Mouse (Mus musculus): ENCODE measurements around the gene Arap1. TPM values are rescaled to one million over a fixed set of nuclear protein-coding genes. Genes with fewer than 3 reads are reported as not detected.

Arap1 gene
- total RNA-seq, 2 experiments from 2014 or later, result 41.2 to 63.1 TPM

DNA sequence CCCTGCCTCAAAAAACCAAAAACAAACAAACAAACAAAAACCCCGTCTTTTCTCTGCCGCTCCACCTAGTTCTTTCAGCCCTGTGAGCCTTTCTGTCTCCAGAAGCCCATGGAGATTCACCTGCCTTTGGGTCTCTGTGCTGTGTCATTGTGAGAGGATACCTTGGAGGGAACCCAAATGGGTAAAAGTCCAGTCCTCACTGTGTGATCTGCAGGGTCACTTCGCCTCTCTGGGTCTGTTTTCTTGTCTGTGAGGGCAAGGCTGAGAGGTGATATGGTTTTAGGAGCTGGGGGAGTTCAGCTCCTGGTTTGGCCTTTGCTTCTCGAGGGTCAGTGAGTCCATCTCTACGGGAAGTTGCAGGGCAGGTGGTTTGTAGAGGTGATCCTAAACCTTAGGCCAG, 21.9 kb upstream of the Arap1 start:
- no peak for ATAC-seq (replicated peaks; ENCODE audit: poor library complexity)

DNA sequence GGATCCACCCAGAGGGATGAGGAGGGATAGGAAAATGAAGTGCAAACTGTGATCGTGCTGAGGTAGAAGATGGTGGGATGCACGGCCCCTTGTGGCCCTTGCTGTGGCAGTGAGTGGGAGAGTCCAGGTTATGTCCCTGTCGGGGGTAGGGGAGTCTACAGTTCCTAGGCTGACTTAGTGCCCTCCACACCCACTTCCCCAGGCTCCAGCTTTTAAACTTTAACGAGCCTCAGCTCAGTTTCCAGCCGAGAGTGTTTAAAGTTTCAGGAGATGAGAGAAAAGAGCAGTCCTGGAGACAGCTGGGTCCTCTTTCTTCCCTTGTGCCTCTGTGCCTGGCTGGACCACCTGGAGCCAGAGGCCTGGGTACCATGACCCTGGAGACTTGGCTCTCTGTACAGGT, 20.6 kb upstream of the Arap1 start:
- ATAC-seq (replicated peaks; ENCODE audit: poor library complexity), result no peak

DNA sequence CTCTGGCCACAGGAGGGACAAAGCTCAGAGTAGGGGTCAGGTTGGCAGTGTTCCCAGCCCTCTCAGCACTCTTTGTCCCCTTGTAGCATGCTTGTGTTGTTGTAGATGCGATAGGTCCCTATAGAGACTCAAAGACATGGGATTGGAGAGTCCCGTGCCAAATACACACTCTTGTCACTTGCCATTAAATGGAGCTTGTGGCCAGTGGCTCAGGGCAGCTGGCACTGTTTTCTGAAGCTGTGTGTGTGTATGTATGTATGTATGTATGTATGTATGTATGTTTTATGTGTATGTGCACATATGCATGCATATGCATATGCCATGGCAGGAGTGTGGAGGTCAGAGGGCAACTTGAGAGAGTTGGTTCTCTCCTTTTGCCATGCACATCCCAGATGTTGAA, 20.1 kb upstream of the Arap1 start:
- ATAC-seq (replicated peaks; ENCODE audit: poor library complexity), result no peak

- peak; percentile 38 for ATAC-seq (replicated peaks; ENCODE audit: poor library complexity)
These were observed 19.2 kb upstream of the Arap1 start for GRCm38 (mm10) chr7:101328621-101329158.

DNA sequence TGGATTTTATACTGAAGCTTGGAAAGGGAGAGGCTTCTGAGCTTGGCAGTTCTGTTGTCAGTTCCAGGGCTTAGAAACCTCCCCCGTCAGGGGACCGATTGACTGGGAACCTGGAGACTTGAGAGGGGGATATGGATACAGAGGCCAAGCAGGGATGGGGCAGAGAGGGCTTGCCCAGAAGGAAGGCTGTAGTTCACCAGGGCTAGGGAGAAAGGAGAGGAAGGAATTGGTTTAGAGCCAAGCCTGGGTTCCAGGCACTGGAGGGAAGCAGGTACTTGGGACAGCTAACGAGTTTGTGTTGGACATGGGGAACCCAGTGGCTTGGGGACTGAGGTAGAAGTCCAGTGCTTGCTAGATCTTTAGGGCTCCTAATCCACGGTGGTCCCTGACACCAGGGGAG, 18.3 kb upstream of the Arap1 start:
- ATAC-seq (replicated peaks; ENCODE audit: poor library complexity), result no peak

DNA sequence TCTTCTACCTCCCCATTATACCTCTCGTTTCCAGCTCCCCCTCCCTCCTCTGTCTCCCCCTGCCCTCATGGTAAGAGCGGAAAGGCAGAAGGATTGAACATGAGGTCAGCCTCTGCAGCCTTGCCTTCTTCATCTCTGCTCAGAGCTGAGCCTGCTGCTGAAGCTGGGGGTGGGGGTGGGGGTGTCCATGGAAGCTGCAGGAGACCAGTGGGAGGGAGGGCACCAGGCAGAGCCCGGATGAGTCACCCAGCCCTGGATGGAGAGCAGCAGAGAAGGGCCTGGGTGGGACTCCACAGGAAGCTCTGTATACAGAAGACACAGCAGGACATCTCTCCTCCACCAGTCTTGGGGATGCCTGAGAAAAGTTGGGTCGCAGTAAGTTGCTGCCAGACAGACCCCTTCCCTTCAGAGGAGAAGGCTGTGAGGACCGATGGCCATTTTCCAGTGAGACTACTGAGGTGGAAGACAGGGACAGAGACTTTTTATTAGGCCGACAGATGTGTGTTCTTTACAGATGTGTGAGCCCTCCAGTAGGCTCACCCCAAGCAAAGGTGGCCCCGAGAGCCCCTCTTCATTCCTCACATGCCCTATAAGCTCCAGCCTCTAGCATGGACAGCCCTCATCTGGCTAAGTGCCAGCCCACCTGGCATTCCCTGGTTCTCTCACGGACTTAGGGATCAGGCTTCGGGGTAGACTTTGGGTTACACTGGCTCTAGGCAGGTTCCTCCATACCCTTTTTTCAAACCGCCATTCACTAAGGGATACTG, 17.6 kb upstream of the Arap1 start:
- no peak for ATAC-seq (replicated peaks; ENCODE audit: poor library complexity)

- no peak for ATAC-seq (replicated peaks; ENCODE audit: poor library complexity)
These were observed 17.1 kb upstream of the Arap1 start for GRCm38 (mm10) chr7:101330841-101331173.

DNA sequence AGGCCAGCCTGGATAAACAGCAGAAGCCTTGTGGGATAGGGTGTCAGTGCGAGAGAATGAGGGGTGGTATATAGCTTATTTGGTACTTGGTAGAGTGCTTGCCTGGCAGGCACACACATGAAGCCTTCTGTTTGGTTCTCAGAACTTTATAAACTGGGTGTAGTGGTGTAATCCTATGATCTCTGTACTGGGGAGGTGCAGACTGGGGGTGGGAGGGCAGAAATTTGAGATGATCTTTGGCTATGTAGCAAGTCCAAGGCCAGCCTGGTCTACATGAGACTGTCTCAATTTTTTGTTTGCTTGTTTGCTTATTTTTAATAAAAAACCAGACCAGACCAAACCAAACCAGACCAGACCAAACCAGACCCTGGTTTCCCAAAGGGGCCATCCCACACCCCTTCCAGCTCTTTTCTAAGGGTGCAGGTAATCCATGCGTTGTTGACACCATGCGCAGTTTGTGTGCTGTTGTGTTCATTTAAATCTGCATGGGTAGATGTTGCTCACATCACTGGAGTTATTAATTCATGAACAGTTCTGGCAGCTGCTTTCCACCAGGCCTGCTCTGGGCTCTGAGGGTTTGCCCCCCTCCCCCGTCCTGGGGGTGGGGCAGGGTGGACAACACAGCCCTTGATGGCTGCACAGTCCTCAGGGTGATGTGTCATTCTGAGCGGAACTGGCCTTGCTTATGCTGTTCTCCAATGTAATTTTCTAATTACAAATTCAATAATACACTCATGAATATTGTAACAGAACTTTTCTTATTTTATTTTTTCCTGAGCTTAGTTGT, 15.6 kb upstream of the Arap1 start:
- no peak for ATAC-seq (replicated peaks; ENCODE audit: poor library complexity)

GRCm38 (mm10) chr7:101335228-101335627, 12.6 kb upstream of the Arap1 start:
- ATAC-seq (replicated peaks; ENCODE audit: poor library complexity), result no peak

GRCm38 (mm10) chr7:101336686-101337085, 11.2 kb upstream of the Arap1 start:
- ATAC-seq (replicated peaks; ENCODE audit: poor library complexity), result no peak

DNA sequence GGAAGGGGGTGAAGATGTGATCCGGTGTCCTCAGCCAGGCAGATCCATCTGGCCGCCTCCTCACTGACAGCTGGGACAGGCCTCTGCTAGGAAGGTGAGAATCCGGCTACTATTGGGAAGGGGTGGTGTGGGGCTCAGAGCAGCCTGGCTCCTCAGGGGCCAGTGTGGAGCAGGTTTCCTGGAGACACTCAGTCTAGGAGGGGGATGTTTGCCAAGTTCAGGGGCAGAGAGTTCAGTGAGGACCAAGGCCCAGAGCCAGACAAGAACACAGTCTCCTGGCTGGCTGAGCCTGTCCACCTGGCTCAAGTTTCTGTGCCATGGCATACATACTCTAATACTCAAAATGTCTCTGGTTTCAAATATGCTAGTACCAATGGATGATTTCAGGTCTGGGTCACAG, 10.5 kb upstream of the Arap1 start:
- ATAC-seq (replicated peaks; ENCODE audit: poor library complexity), result no peak

DNA sequence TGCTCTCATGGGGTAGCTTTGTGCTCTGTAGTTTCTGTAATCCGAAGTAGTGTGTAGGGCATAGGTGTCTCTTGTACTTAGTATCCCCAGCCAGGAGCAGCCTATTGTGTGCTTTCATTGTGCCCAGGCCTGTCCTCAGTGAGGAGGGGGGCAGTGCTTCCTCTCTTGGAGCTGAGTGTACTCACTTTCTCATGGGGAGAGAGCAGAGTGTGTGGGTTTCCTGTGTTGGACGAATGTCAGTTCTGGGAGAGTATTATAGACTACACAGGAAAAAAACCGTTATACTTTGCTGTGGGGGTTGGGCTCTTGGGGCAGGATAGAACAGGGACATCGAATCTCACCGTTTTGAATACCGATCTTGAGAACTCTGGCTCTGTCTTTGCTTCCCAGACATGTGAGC, 6.5 kb upstream of the Arap1 start:
- ATAC-seq (replicated peaks; ENCODE audit: poor library complexity), result peak; percentile 65

GRCm38 (mm10) chr7:101343135-101343534, 4.7 kb upstream of the Arap1 start:
- ATAC-seq (replicated peaks; ENCODE audit: poor library complexity), result peak; percentile 30

DNA sequence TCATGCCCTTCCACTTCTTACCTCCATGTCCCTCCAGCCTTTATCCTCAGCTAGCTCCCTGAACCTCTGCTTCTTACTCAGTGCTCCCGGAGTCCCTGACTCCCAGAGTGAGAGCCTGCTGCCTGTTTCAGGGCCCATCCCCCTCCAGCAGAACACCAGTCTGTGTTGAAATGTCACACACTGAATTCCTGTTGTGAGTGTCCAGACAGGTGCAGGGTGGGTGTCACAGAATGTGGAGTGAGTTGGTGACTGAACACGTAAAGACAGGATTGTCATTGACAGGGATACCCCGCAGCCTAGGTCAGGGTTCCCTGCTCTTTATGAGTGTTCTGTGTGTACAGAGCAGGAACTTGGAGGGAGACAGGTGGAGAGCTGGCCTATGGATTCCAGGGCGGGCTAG, 3.0 kb upstream of the Arap1 start:
- no peak for ATAC-seq (replicated peaks; ENCODE audit: poor library complexity)

- ATAC-seq (replicated peaks; ENCODE audit: poor library complexity), result no peak
These were observed 876 bp upstream of the Arap1 start for GRCm38 (mm10) chr7:101346991-101347390.

DNA sequence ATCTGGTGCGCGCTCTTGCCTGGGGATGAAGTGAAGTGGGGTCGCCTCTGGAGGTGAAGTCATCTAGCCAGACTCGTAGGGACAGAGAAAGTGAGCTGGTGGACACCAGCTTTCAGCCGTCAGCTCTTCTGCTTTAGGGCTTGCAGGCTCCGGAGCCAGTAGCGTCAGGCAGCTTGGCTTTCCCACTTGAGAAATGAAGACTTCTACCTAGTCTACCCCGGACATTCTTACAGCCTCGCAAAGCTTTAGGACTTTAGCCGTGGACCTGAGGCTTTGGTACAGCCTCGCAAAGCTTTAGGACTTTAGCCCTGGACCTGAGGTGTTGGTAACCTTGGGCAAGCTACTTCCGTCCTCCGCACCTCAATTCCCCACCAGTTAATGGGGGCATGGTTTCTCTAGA, 445 bp downstream of the Arap1 start:
- ATAC-seq (replicated peaks; ENCODE audit: poor library complexity), result no peak

DNA sequence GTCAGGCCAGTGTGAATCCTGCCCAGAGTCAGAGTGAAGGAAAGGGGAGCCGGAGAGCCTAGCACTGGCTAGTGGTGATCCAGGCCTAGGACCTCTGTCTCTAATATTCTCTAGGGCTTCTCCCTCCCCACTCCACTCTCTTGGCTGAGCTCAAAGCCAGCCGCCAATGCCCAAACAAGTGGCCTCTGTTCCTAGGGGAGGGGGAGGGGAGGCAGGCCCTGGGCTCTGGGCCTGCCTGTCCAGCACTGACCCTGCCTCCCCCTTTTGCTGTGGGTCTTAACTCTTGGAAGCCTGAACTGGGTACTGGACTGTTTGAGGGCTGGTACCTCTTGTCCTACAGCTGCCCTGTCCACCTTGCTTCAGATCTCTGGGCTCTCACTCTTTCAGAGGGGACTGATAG, 2.0 kb downstream of the Arap1 start:
- ATAC-seq (replicated peaks; ENCODE audit: poor library complexity), result no peak

DNA sequence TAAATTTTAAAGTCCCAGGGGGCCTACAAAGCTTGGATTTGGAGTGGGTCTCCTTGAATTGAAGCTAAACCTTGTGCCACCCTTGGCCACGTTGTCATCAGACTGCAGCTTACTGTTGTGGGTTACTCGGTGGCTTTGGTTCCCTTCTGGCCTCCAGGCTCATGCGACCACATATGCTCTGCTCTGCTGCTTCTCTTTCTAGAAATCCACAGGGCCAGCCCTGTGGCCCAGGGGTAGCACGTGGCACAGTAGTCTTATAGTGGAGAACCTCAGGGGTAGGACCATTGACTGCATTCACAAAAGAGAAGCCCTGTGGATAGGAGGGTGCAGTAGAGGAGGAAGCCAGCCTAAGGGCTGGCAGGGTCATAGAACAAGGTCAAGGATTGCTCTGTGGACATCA, 4.5 kb downstream of the Arap1 start:
- ATAC-seq (replicated peaks; ENCODE audit: poor library complexity), result peak; percentile 27

DNA sequence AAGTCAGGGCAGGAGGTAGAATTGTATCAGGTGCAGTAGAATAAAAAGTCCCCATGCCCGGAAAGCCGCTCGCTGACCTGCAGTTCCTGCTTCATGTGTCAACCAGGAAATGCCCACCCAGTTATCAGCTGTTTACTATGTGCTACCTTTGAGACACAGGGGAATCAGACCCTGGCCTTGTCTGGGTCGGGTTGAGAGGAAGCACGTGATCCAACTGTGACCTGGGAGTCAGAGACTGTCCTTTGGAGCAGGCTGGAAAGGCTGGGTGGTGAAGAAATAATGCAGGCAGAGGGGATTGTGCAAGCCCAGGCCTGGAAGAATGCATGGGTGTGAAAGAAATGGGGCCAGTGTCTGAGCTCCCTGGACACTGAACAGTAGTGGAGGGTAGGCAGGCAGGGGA, 6.6 kb downstream of the Arap1 start:
- peak; percentile 46 for ATAC-seq (replicated peaks; ENCODE audit: poor library complexity)

GRCm38 (mm10) chr7:101355551-101356100, 7.8 kb downstream of the Arap1 start:
- no peak for ATAC-seq (replicated peaks; ENCODE audit: poor library complexity)

- peak; percentile 44 for ATAC-seq (replicated peaks; ENCODE audit: poor library complexity)
These were observed 9.0 kb downstream of the Arap1 start for GRCm38 (mm10) chr7:101356868-101357267.

DNA sequence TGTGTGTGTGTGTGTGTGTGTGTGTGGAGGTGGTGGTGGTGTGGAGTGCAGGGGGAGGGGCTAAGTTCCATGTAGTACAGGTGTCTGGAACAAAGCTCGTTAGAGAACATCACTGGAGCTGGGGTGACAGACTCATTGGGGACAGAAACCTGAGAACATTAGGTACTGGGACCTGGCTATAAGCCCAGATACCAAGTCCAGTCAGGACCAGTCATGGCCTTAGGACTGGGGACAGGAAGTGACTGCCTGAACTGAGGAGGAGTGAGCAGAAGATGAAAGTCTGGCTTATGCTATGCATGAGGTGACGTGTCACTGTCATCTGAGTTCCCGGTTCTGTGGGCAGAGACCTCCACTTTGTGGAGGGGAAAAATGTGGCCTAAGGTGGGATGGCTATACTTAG, 12.5 kb downstream of the Arap1 start:
- ATAC-seq (replicated peaks; ENCODE audit: poor library complexity), result no peak
